Mouse (Mus musculus) liver, postnatal 0 days (tissue): Measurements from ENCODE around the gene Map4k2.
A peak's percentile ranks its signal among the peaks of the same experiment; 100 is the strongest.

Source experiments
- CTCF ChIP-seq: sonication (generic); IDR thresholded peaks from 2 replicates; pipeline ENCODE4 v1.5.1; 2016; ENCODE audit warnings: antibody characterized with exemption, low read depth
- EP300 ChIP-seq: IDR thresholded peaks from 2 replicates; pipeline ENCODE4 v1.6.1; 2016; ENCODE audit warnings: antibody characterized with exemption, low read depth, mild to moderate bottlenecking

DNA sequence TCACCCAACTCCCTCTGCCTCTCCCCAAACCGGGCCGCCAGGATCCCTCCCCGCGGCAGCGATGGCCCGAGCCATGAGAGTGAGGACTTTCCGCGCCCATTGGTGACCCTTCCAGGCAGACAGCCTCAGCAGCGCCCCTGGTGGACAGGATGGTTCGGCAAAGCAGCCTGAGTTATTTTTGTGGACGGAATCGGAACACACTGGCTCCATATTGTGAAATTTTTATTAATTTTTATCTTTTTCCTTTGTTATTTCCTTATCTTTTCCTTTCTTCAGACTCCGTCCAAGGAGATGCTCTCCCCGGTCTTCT is 35.3 kb downstream of the Map4k2 start:
- TF ChIP-seq CTCF (peak; percentile 74), EP300 (no peak)
